Mouse (Mus musculus): ENCODE data around the gene 2310022A10Rik. TPM values are rescaled to one million over a fixed set of nuclear protein-coding genes. Genes with fewer than 3 reads are reported as not detected.

2310022A10Rik gene
- polyA plus RNA-seq, 1 experiment, result 17.1 TPM

GRCm38 (mm10) chr7:27591266-27592216 is 38.5 kb downstream of the 2310022A10Rik start, which contains the start of gene Akt2:
Gene Akt2, plus strand, starts transcription at chr7:27591552.
- peak; percentile 79 for DNase-seq (ENCODE audit: low spot score)

- no peak for DNase-seq (ENCODE audit: low spot score)
These were observed 39.3 kb downstream of the 2310022A10Rik start for GRCm38 (mm10) chr7:27592217-27592929.

- DNase-seq (ENCODE audit: low spot score), result no peak
These were observed 40.1 kb downstream of the 2310022A10Rik start for GRCm38 (mm10) chr7:27592934-27593645.

- no peak for DNase-seq (ENCODE audit: low spot score)
These were observed 43.8 kb downstream of the 2310022A10Rik start for GRCm38 (mm10) chr7:27596586-27597503.

DNA sequence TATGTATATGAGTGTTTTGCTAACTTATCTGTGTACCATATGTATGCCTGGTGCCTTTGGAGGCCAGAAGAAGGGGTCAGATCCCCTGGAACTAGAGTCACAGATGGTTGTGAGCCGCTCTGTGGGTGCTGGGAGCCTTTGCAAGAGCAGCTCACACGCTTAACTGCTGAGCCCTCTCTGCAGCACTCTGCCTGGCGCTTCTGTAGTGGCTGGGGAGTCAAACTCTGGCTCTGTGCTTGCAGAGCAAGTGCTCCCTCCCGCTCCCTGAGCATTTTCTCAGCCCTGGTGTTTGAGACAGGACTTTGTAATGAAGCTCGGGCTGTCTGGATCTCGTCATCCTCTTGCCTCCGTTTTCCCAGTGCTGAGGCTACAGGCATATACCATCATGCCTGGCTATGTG is 45.0 kb downstream of the 2310022A10Rik start:
- DNase-seq (ENCODE audit: low spot score), result no peak

DNA sequence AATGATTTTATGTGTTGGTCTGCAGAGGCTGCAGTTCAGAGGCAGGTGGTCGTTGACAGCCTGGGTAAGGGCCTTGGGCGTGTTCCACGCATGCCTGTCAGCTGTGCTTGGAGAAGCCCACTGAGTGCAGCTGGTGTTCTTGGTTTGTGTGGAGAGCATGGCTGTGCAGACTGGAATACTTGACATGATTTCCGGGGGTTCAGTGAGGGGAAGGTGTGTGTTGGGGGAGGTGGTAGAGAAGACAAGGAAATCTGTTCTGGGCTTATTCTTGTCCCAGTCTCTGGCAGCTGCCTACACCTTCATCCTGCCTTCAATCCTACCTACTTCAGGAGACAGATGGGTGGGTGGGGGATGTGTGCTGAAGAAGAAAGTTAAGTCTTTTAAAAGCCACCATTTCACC is 48.6 kb downstream of the 2310022A10Rik start:
- no peak for DNase-seq (ENCODE audit: low spot score)

GRCm38 (mm10) chr7:27602161-27602560 is 49.1 kb downstream of the 2310022A10Rik start:
- DNase-seq (ENCODE audit: low spot score), result no peak

DNA sequence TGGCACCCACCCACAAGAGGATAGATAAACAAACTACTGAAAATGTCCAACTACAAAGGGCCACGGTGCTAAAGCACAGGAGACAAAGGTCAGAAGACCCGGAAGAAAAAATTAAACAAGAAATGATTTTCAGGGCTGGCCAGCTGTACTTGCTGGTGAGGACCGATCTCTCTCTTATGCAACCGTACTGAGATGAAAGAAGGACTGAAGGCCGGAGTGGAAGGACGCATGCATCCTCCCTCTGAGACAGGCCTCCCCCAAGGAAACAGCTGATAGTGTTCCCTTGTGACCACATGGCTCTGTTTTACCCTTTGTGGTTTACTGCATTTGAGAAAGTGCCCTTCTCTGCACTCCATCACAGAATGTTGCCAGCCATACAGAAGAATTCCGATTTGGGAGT is 49.8 kb downstream of the 2310022A10Rik start:
- no peak for DNase-seq (ENCODE audit: low spot score)

DNA sequence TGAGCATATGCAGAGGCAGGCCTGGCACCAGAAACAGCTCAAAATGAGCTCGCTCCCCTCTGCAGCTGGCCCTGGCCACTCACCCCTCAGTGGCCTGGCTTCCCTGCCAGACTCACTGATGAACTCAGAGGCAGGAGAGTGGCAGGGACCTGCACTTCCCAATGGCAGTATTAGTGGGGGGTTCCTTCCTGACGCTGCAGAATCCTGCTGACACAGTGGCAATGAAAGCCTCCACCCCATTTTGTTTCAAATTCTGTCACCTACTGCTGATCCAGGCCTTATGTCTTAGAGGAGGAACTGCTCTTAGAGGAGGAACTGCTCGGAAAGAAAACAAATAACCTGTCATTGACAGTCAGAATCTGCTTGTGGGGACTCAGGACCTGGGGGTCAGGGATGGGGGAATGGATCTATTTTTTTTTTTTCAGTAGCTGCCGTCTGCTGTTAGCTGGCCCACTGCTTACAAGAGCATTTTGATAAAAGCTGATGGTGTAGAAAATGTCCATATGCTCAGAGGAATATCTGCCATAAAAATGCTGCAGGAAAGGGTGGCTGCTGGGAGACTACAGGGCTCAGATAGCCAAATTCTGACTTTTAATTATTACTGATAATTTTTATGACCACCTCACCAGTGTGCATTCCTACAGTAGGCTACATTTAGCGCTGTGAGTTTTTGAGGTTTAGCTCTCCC is 51.8 kb downstream of the 2310022A10Rik start:
- no peak for DNase-seq (ENCODE audit: low spot score)

GRCm38 (mm10) chr7:27605499-27606285 is 52.7 kb downstream of the 2310022A10Rik start:
- DNase-seq (ENCODE audit: low spot score), result no peak

DNA sequence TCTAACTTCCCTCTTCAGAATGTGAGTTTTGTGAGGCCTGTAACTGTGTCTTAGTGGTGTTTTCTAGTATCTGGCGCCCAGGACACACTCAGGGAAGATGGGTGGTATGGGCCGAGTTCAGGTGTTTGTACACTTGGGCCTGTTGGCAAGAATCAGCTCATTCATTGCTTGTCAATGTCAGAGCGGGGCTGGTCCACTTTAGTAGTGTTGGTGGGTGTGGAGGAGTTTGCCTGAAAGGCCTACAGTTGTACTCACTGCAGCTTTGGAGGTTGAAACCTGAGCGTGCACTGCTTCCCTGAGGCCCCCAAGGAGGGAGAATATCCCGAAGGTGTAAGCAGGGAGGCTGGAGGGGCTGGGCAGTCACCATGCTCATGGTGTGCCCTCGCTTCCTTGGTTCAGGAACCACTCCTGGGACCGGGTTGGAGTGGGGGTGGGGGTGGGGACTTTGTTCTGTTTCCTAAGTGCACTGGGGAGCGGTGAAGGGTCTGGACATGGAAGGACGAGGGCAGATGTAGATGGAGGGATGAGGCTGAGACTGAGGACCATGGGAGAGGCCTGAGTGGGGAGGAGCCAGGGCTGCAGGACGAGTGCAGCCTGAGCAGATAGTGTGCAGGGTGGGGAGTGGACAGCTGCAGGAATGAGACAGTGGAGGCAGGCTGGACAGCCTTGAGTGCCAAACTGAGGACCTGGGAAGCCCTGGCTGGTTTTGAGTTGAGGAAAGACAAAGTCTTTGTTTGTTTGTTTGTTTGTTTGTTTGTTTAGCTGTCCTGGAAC is 53.6 kb downstream of the 2310022A10Rik start:
- DNase-seq (ENCODE audit: low spot score), result no peak

- no peak for DNase-seq (ENCODE audit: low spot score)
These were observed 54.5 kb downstream of the 2310022A10Rik start for GRCm38 (mm10) chr7:27607580-27607979.

GRCm38 (mm10) chr7:27608130-27608529 is 55.1 kb downstream of the 2310022A10Rik start:
- DNase-seq (ENCODE audit: low spot score), result no peak

GRCm38 (mm10) chr7:27609285-27609684 is 56.3 kb downstream of the 2310022A10Rik start:
- DNase-seq (ENCODE audit: low spot score), result no peak

GRCm38 (mm10) chr7:27609688-27610087 is 56.7 kb downstream of the 2310022A10Rik start:
- no peak for DNase-seq (ENCODE audit: low spot score)

- no peak for DNase-seq (ENCODE audit: low spot score)
These were observed 57.3 kb downstream of the 2310022A10Rik start for GRCm38 (mm10) chr7:27610370-27610769.

- no peak for DNase-seq (ENCODE audit: low spot score)
These were observed 57.8 kb downstream of the 2310022A10Rik start for GRCm38 (mm10) chr7:27610871-27611270.

DNA sequence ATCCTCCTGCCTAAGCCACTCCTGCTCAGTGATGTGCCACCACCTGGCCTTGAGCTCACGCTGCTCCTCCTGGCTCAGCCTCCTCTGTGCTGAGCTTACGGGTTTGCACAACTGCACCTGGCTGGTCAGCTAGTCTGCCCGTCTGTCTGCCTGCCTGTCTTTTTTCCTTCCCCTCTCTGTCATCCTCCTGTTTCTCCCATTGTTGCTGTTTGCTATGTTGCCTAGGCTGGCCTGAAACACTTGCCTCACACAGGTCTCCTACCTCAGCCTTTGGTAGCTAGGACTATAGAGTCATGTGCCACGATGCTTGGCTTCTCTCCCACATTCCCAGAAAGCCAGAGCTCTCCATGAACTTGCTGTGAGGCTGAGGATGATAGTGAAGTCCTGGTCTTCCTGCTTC is 59.9 kb downstream of the 2310022A10Rik start:
- DNase-seq (ENCODE audit: low spot score), result no peak

All from urinary bladder, adult 2 months (tissue).